Mouse (Mus musculus): Measurements from ENCODE around the gene Tmem200b. TPM values are rescaled to one million over a fixed set of nuclear protein-coding genes. Genes with fewer than 3 reads are reported as not detected.

The Tmem200b gene
- total and polyA plus RNA-seq, 3 experiments, result 6.9 to 7.4 (median 7.3) TPM

DNA sequence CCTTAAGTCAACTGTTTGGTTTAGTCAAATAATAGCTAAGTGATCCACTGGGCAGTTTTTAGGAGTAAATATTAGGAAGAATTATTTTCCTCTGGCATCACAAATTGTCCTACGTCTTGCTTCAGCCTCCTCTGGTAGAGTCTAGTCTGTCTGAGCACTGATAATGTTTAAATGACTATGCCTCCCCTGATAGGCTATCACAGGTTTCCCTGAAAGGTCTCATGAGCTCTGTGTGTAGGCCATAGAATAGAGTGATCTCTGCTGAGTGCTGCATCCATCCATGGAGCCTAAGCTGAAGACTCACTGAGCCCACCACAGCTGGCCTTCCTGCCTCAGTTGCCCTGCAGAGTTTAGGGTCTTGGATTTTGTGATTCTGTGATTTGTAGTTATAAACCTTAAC, 33.0 kb upstream of the Tmem200b start:
- H3K4me1 ChIP-seq (ENCODE audit: control insufficient read depth, insufficient read depth, low read length), result peaks cover 24% of the 10 kb centered on the region
- intact Hi-C loops (cut with DNase I), result no loop called here
- WGBS, result 49% methylated on average over 1 of the region's 1 CpGs
- H3K9ac ChIP-seq (ENCODE audit: low read depth, low read length), result no peak overlapping the region
- TF ChIP-seq POLR2A (IDR thresholded peaks at IDR 0.05; ENCODE audit: insufficient read depth, low read depth, low read length) (no peak), EP300 (IDR thresholded peaks at IDR 0.05; ENCODE audit: insufficient read depth, low read depth, low read length) (no peak), CTCF (IDR thresholded peaks at IDR 0.05) (no peak)
- peaks cover 11% of the 10 kb centered on the region for H3K79me2 ChIP-seq (replicated peaks; ENCODE audit: control insufficient read depth, insufficient read depth, low read length)
- H3K4me3 ChIP-seq, result no peak overlapping the region
- H3K27ac ChIP-seq, result no peak overlapping the region
- peaks cover 34% of the 10 kb centered on the region for H3K36me3 ChIP-seq (ENCODE audit: control insufficient read depth, insufficient read depth, low read length)
- H3K27me3 ChIP-seq (ENCODE audit: control insufficient read depth, insufficient read depth, low read length), result no peaks in the 10 kb centered on the region
- no peak for DNase-seq

DNA sequence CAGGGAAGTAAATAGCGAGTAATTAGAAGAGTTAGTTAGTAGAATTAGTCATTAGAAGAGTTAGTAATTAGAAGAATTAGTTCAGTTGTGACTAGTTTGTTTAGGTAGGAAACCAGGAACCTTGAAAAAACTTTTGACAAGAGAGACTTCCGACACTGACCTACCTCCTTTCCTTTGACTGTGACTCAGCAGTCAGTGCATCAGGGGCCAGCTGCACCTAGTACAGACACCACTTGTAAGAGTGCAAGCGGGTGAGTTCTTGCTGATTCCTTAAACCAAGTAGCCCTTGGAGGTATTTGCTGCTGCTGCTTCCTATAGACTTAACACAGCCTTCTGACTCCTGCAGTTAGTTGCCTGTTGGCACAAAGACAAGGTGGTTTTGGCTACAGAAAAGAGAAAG, 30.9 kb upstream of the Tmem200b start:
- H3K4me1 ChIP-seq (ENCODE audit: control insufficient read depth, insufficient read depth, low read length), result peaks cover 13% of the 10 kb centered on the region
- TF ChIP-seq POLR2A (IDR thresholded peaks at IDR 0.05; ENCODE audit: insufficient read depth, low read depth, low read length) (no peak), CTCF (IDR thresholded peaks at IDR 0.05) (no peak), EP300 (IDR thresholded peaks at IDR 0.05; ENCODE audit: insufficient read depth, low read depth, low read length) (no peak)
- H3K36me3 ChIP-seq (ENCODE audit: control insufficient read depth, insufficient read depth, low read length), result peaks cover 26% of the 10 kb centered on the region
- peaks cover 11% of the 10 kb centered on the region for H3K79me2 ChIP-seq (replicated peaks; ENCODE audit: control insufficient read depth, insufficient read depth, low read length)
- no peak for DNase-seq
- WGBS, result 66% methylated on average over 3 of the region's 3 CpGs
- no peak overlapping the region for H3K27ac ChIP-seq
- no peaks in the 10 kb centered on the region for H3K27me3 ChIP-seq (ENCODE audit: control insufficient read depth, insufficient read depth, low read length)
- no peak overlapping the region for H3K9ac ChIP-seq (ENCODE audit: low read depth, low read length)
- H3K4me3 ChIP-seq, result no peak overlapping the region
- intact Hi-C loops (cut with DNase I), result no loop called here

DNA sequence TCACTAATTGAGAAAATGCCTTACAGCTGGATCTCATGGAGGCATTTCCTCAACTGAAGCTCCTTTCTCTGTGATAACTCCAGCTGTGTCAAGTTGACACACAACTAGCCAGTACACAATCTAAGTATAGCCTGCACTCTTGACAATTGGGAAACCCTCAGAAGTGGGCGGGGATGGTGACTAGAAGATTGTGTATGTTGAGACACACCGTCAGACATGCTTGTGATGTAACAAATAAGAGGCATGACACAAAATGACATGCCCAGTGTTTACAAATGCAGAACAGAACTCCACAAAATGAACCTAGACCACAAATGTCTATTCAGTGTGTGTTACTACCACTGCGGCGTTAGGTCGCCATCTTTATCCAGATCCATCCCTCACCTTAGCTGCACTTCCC, 24.5 kb upstream of the Tmem200b start:
- H3K4me3 ChIP-seq, result no peak overlapping the region
- no peaks in the 10 kb centered on the region for H3K27me3 ChIP-seq (ENCODE audit: control insufficient read depth, insufficient read depth, low read length)
- WGBS, result 92% methylated on average over 5 of the region's 5 CpGs
- no peak for DNase-seq
- peaks cover 14% of the 10 kb centered on the region for H3K36me3 ChIP-seq (ENCODE audit: control insufficient read depth, insufficient read depth, low read length)
- H3K4me1 ChIP-seq (ENCODE audit: control insufficient read depth, insufficient read depth, low read length), result peaks cover 1% of the 10 kb centered on the region; the same call in 1 of the 2 replicates
- no peak overlapping the region for H3K27ac ChIP-seq
- no peak for TF ChIP-seq EP300 (IDR thresholded peaks at IDR 0.05; ENCODE audit: insufficient read depth, low read depth, low read length)
- no peak for TF ChIP-seq CTCF (IDR thresholded peaks at IDR 0.05)
- TF ChIP-seq POLR2A (IDR thresholded peaks at IDR 0.05; ENCODE audit: insufficient read depth, low read depth, low read length), result no peak
- no peak overlapping the region for H3K9ac ChIP-seq (ENCODE audit: low read depth, low read length)
- H3K79me2 ChIP-seq (replicated peaks; ENCODE audit: control insufficient read depth, insufficient read depth, low read length), result no peaks in the 10 kb centered on the region
- intact Hi-C loops (cut with DNase I), result no loop called here

DNA sequence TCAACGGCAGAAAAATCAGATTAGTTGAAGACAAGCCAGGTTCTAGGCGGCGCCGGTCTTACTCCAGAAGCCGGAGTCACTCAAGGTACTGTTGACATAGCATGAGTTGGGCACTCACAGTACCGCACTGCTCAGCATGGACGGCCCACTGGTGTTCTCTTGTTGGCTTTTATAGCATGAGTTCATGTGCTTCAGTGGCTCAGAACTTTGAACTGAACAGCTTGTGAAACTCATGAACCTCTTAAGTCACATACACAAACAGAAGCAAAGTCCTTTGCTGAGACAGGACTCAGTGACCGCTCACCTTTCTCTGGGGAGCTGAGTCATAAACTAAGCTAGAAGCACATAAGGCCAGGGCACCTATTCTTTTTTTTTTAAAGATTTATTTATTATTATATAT, 23.8 kb upstream of the Tmem200b start:
- Histone ChIP-seq H3K9ac (ENCODE audit: low read depth, low read length) (no peak overlapping the region), H3K79me2 (replicated peaks; ENCODE audit: control insufficient read depth, insufficient read depth, low read length) (no peaks in the 10 kb centered on the region), H3K4me3 (no peak overlapping the region), H3K27me3 (ENCODE audit: control insufficient read depth, insufficient read depth, low read length) (no peaks in the 10 kb centered on the region), H3K27ac (no peak overlapping the region), H3K36me3 (ENCODE audit: control insufficient read depth, insufficient read depth, low read length) (peaks cover 12% of the 10 kb centered on the region), H3K4me1 (ENCODE audit: control insufficient read depth, insufficient read depth, low read length) (peaks cover 1% of the 10 kb centered on the region; the same call in 1 of the 2 replicates)
- intact Hi-C loops (cut with DNase I), result no loop called here
- no peak for DNase-seq
- TF ChIP-seq EP300 (IDR thresholded peaks at IDR 0.05; ENCODE audit: insufficient read depth, low read depth, low read length) (no peak), CTCF (IDR thresholded peaks at IDR 0.05) (no peak), POLR2A (IDR thresholded peaks at IDR 0.05; ENCODE audit: insufficient read depth, low read depth, low read length) (no peak)
- 89% methylated on average over 8 of the region's 8 CpGs for WGBS

DNA sequence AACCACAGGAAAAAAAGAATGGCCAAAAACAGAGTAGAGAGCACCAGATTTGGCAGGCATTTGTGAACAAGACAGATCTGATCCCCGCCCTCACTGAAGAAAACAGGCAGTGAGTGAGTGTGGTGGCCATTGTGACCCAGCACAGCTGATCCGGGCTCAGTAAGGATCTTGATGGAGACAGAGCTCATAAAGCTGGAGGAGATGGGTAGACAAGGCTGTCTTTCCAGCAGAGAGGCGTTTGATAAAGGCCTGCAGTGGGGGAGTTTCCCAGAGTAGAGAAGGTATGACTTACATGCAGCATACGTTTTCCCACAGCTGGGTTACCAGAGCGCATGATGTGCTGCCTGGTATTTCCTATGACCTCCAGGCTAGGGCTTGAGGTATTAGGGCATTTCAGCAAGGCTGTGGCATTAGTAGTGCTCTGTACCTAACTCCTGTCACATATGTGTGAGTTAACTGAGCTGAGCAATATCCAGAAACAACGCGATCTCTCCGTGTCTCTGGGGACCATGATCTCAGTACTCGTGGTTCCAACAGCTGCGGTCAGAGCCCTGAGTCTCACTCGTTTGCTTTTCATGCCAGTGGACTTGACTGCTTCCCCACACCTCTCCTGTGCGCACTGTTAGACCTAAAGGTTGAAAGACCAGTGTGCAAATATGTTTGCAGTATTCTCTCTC, 22.9 kb upstream of the Tmem200b start:
- peaks cover 9% of the 10 kb centered on the region for H3K36me3 ChIP-seq (ENCODE audit: control insufficient read depth, insufficient read depth, low read length)
- H3K27me3 ChIP-seq (ENCODE audit: control insufficient read depth, insufficient read depth, low read length), result no peaks in the 10 kb centered on the region
- peak in 1 of 2 experiments; percentile 41 for DNase-seq
- H3K27ac ChIP-seq, result peak overlapping the region; percentile 38
- TF ChIP-seq POLR2A (IDR thresholded peaks at IDR 0.05; ENCODE audit: insufficient read depth, low read depth, low read length), result no peak
- no peak for TF ChIP-seq CTCF (IDR thresholded peaks at IDR 0.05)
- no peak for TF ChIP-seq EP300 (IDR thresholded peaks at IDR 0.05; ENCODE audit: insufficient read depth, low read depth, low read length)
- peaks cover 1% of the 10 kb centered on the region; the same call in 1 of the 2 replicates for H3K4me1 ChIP-seq (ENCODE audit: control insufficient read depth, insufficient read depth, low read length)
- intact Hi-C loops (cut with DNase I), result no loop called here
- H3K4me3 ChIP-seq, result no peak overlapping the region
- no peak overlapping the region for H3K9ac ChIP-seq (ENCODE audit: low read depth, low read length)
- 58% methylated on average over 12 of the region's 12 CpGs for WGBS
- H3K79me2 ChIP-seq (replicated peaks; ENCODE audit: control insufficient read depth, insufficient read depth, low read length), result no peaks in the 10 kb centered on the region

DNA sequence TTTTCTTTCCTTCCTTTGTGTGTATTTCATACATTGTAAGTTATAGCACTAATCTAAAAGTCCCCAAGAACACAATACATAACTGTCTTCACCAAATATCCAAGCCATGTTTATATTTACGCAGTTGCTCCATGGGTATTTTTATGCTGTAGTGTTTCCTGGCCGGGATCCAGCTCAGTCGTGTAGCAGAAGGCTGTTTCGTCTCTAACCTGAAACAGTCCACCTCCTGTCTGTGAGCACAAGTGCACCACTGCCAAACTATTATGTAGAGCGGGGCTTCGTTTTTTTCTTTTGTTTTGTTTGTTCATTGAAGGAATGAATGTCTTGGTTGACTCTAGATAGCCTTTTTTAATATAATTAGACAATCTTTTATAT, 22.4 kb upstream of the Tmem200b start:
- intact Hi-C loops (cut with DNase I), result no loop called here
- TF ChIP-seq CTCF (IDR thresholded peaks at IDR 0.05) (no peak), POLR2A (IDR thresholded peaks at IDR 0.05; ENCODE audit: insufficient read depth, low read depth, low read length) (no peak), EP300 (IDR thresholded peaks at IDR 0.05; ENCODE audit: insufficient read depth, low read depth, low read length) (no peak)
- Histone ChIP-seq H3K27ac (peak overlapping the region; percentile 38), H3K4me3 (no peak overlapping the region), H3K36me3 (ENCODE audit: control insufficient read depth, insufficient read depth, low read length) (peaks cover 9% of the 10 kb centered on the region), H3K27me3 (ENCODE audit: control insufficient read depth, insufficient read depth, low read length) (no peaks in the 10 kb centered on the region), H3K79me2 (replicated peaks; ENCODE audit: control insufficient read depth, insufficient read depth, low read length) (no peaks in the 10 kb centered on the region), H3K9ac (ENCODE audit: low read depth, low read length) (no peak overlapping the region), H3K4me1 (ENCODE audit: control insufficient read depth, insufficient read depth, low read length) (peaks cover 1% of the 10 kb centered on the region; the same call in 1 of the 2 replicates)
- no peak for DNase-seq
- 47% methylated on average over 6 of the region's 6 CpGs for WGBS

Data from heart, adult 2 months (tissue).